Mouse (Mus musculus): ENCODE results near the gene Kif13a.

The Kif13a gene

DNA sequence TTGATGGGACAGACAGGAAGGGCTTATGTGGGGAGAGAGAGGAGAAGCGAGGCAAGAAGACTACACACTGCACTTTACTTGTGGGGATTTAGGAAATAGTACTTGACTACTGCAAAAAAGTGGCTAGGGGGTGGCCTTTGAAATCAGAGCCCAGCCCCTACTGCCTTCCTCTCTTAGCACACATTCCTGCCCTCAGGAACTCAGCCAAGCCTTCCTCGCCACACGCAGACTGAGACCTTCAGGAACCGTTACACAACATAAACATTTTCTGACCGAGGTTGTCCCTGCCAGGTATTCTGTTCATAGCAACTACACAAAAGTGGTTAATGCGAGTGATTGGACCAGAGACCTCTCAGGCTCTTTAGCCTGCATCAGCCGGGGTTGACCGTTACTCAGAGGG is 8.1 kb downstream of the Kif13a start:
- in situ Hi-C loops (cut with MboI): no loop called here

DNA sequence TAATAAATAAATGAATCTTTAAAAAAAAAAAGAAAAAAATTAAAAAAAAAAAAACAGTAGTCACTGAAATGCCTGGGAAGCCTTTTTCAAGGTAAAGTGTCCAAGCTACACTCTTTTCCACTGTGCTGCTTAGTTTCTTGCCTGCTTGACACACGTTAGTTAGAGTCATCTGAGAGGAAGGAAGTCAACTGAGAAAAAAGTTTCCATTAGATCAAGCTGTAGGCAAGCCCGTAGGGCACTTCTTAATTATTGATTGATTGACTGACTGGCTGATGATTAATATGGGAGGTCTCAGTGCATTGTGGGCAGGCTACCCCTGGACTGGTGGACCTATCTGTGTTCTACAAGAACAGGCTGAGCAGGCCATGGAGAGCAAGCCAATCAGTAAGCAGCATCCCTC is 9.9 kb downstream of the Kif13a start:
- in situ Hi-C loops (cut with MboI): no loop called here

DNA sequence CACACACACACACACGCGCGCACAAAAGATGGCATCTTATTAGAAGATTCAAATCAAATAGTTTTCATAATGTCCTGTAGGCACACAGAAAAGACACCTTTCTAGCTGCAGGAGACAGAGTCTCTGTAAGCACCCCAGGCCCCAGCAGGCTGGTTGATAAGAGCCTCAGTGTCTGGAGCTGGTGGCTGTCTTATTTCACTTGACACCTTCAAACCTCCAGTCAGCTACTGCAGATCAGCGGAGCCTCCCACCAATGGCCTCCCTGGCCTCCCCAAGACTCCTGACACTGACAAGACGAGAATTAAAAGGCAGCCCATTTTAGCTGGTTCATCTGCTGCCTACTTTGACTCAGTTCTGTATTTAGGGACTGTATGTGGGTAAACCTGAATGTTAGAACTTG is 11.2 kb downstream of the Kif13a start:
- in situ Hi-C loops (cut with MboI): no loop called here

DNA sequence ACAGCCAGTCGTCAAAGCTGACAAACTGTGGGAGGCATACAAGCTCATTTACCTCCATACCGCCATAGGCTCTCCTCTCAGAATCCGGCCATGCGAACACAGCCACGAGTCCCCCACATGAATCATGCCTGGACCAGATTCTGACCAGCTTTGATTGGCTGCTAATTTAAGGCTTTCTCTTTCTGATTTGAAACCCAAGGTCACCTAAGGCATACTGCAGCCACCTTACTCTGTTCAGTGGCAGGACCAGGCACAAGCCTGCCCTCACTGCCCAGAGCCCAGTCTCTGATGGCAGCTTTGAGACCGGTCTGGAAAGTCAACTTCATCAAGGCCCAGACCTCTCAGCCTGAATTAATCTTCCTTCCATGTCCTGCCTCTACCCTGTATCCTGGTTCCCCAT is 17.7 kb downstream of the Kif13a start:
- in situ Hi-C loops (cut with MboI): no loop called here

DNA sequence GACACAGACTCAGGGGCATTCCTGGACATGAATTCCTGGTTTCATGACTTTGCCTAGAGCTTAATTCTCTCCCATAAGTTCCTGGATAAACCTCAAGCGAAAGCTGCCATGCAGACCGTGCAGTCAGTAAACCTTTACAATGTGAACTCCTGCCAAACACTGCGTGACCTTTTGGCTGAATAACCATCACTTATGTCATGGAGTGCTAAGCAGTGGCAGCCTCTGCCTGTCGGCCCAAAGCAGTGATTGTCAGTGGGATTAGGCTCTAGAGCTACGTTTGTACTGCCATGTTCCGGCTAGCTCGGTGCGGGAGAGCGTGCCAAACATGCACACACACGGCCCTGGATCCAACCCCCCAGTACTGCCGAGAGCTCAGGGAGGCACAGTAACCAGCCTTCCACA is 18.6 kb downstream of the Kif13a start:
- in situ Hi-C loops (cut with MboI): no loop called here

DNA sequence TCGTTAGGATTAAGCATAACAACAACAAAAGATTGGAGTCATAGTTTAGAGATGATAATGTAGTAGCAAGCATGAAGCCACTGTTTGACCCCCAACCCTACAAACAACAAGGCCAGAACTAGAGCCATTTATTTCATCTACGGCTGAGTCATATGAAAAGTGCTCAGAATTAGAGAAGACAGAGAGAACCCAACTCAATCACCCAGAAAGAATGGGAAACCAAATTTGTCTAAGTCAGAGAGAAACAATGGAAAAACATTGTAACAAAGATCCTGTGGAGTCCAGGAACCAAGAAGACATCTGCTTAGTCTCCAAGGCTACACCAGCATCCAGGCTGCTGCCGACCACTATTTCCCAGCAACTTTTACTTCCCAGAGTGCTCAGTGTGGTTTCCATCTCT is 19.7 kb downstream of the Kif13a start:
- in situ Hi-C loops (cut with MboI): no loop called here

DNA sequence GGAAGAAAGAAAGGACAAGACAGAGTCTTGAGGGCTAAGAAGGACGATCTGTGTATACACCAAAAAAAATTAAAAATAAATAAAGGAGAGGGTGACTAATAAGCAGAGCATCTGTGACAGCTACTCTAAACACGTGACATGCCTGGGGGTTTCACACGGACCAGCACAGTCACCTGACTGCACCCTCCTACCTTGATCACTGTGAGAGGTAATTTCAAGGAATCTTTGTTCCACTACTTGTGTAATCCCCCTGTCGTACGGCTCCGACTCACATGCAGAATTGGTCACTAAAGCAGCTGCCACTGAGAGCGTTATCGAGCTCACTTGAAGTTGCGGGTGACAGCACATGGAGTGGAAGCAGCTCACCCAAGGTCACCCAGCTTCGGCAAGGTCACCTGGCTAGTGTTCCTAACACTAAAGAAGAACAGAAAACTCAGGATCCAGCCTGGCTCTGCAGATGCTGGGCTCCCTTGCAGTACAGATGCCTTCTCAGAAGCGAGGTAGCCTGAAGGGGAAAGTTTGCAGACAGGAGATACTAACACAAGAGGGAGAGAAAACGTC is 20.6 kb downstream of the Kif13a start:
- in situ Hi-C loops (cut with MboI): no loop called here

DNA sequence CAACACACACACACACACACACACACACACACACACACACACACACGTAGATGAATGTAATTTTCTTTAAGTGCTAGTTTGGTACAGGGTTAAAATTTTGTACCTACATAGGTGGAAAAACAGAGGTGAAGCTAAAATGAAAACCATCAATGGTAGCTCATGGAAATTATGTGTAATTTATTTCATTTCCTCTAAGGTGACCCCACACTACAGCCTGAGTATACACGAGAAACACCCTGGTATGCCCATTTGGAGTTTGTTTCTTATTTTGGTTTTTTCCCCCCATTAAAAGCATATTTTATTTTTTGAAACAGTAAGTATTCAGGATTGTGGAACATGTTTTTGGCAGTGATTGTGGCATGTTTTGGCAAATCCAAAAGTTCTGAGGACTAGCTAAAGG is 21.3 kb downstream of the Kif13a start:
- in situ Hi-C loops (cut with MboI): no loop called here

DNA sequence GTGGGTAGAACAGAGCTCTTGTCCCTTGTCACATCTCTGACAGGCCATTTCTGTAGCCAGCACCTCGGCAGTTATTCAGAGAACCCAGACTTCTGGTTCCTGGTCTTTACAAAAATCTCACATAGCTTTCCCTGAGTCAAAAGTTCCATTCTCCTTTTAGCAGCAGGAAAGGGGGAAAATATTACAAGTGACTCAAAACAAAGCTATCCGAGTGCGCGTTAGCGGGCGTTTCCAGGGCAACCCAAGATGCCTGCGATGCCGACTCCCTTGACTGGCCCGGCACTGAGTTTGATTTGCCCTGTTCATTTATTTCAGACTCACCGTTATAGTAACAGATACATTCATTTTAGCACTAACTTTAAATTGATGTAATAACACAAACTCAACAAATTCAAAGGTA is 21.8 kb downstream of the Kif13a start:
- in situ Hi-C loops (cut with MboI): no loop called here

DNA sequence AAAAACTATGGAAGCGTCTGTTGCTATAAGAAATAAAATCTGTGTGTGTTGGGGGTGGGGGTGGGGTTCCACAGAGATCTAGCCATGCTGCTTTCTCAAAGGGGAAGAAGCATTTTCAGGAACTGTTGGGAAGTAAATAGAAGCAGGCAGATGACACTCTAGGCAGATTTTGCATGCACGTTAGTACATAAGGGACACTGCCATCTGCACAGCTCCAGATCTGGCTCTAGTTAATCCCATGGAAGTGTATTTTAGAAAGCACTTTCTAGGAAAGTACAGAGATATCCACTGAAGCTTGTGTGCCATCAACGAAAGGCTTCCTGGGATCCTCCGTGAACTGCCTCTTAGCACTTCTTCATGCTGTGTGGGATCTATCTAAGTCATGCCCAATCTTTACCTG is 22.6 kb downstream of the Kif13a start:
- in situ Hi-C loops (cut with MboI): no loop called here

DNA sequence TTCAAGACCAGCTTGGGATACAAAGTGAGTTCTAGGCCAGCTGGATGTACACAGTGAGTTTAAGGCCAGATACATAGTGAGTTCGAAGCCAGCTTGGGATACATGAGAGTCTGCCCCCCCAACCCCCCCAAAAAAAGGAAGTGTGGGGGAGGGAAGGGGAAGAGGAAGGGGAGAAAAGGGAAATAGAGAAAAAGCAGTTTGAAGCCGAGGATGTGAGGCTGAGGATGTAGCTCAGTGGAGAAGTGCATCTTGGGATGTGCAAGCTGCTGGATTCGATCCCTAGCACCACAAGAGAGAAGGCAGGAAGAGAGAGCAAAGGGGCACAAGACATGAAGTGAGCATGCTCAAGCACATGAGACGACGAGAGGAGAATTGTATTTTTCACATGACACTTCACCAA is 23.7 kb downstream of the Kif13a start:
- in situ Hi-C loops (cut with MboI): no loop called here

DNA sequence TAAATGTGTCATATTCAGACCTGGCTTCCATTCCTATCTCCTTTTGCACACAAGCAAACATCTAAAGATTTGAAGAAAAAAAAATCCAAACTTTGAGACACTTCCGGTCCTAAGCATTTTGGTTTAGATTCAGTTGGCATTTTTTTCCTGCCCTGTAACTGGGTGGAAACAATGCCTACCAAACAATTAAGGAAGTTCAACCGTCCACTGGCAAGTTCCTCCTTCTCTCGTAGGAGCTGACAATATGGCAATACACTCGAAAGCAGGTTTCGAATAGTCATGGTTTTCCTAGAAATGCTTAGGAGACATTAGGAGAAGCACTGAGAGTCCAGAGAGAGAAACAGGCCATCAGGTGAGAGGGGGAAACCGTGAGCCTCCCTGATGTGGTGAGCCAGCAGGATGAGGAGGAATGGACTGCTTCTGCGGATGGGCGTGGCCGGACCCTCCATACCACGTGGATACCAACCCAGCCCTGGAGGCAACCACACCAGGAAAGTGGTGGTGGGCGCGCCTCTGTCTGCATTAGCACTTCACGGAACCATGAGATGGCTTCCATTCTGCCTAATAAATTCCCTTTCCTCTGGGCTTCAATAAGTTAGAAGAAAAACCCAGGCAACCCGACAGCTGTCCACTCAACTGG is 24.6 kb downstream of the Kif13a start:
- in situ Hi-C loops (cut with MboI): no loop called here

DNA sequence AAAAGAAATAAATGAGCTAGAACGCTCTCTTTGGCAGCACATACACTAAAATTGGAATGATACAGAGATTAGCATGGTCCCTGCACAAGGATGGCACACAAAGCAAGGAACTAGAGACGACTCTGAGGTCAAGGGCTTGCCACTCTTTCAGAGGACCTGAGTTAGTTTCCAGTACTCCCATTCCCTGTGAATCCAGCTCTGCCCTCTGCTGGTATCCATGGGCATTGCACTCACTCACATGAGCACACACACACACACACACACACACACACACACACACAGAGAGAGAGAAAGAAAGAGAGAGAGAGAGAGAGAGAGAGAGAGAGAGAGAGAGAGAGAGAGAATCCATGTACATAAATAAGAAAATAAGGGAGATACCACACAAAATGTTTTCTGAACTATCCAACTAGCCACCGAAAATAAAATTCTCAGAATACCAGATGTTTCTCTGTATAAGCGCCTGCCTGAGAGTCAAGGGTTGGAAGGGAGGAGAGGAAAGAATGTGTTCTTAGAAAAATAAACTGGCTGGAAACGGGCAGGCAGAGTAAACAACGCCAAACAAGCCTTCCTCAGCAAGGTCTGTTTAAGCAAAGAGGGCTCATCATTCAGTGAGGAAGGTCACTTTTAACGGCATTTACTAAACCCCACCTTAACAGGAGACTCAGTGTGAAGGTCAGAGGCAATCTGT is 27.0 kb downstream of the Kif13a start:
- in situ Hi-C loops (cut with MboI): no loop called here

DNA sequence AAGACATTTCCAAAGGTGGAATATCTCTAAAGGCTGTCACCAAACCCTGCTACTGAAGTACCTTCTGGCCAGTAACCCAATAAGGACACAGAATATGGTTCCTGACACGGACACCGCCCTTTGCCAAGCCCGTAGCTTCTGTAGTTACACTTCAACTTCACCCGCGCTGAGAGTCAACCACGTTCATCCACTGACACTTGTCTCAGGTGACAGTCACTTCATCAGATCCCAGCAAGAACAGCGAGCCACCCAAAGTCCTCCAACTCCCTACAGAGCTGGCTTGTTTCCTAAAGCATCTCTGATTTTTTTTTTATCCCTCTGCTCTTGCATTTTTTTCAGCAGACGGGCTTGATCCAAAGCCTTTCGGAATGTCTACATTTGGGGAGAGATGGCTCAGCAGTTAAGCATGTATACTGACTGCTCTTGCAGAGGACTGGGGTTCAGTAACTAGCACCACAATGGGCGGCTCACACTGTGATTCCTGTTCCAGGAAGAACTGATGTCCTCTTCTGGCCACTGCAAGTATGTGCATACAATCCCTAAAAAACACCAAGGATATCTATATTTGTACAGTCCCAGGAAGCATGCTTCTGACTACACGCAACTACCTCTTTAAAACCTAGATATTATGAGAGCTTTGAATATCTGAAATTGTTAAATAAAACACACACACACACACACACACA is 28.7 kb downstream of the Kif13a start:
- in situ Hi-C loops (cut with MboI): no loop called here

DNA sequence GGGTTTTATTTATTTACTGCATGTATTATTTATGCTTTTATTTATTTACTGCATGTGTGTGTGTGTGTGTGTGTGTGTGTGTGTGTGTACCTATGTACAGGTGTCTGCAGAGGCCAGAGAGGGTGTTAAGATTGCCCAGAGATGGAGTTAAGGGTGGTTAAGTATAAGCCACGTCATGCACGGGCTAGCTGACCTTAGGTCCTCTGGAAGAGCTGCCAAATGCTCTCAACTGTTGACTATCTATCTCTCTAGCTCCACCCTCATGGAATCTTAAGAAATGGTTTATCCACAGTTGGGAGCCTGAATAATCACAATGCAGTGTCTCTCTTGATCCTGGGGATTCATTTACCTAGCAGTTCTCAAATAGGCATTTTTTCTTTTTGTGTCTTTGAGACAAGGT is 30.8 kb downstream of the Kif13a start:
- in situ Hi-C loops (cut with MboI): no loop called here

DNA sequence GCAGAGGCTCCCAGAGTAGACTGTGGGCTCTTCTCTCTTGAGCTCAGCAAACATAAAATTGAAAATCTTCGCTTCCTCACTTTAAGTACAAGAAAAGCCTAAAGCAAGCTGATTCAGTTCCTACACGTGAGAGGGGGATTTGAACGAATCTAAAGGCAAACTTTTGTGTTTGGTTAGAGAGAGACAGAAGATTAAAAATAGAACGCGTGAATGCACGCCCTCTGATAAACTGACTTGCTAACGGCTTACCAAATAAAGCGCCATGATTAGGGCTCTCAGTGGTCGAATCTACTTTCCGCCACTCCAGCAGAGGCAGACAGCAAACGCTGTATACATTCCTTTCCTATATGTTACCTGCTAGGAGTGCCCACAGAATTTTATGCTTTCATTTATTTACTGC is 31.3 kb downstream of the Kif13a start:
- in situ Hi-C loops (cut with MboI): no loop called here

DNA sequence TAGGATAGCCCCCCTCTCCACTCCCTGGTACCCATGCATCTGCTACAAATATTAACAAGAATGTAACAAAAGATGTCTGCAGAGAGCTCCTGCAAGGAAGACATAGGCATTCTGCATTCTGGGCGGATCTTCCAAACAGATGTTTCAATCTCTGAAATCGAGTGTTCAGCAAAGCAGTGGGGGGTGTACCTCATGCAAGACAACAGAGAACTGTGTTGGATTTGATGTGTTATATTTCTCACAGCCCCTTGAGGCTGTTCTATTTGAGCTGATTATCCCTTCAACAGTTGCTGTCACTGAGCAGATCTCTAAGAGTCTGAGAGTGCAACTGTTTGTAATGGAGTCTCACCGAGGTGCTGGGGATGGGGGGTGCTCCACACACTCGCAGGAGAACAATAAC is 37.3 kb downstream of the Kif13a start:
- in situ Hi-C loops (cut with MboI): no loop called here

DNA sequence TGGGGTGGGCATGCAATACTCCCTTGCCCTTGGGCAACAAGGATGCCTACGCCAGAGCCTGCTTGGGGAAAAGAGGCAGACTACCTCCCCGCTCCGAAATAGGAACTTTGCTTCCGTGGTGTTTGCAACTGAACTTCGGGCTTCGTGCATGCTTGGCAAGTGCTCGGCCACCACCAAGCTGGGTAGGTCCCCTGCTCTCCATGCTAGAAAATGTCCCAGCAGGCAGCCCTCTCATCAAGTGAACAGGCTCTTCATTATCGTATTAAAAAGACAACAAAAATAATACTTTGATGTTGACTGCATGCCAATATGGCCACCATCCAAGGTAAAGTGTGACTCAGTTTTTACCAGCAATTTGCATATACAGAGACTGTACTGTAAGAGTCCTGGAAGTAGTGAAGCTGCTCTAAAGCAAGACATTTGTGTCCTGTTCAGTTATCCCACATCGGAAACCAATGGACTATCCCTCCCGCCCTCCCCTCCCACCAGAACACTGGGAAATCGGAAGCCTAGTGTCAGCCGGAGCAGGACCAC is 41.5 kb downstream of the Kif13a start:
- in situ Hi-C loops (cut with MboI): no loop called here

DNA sequence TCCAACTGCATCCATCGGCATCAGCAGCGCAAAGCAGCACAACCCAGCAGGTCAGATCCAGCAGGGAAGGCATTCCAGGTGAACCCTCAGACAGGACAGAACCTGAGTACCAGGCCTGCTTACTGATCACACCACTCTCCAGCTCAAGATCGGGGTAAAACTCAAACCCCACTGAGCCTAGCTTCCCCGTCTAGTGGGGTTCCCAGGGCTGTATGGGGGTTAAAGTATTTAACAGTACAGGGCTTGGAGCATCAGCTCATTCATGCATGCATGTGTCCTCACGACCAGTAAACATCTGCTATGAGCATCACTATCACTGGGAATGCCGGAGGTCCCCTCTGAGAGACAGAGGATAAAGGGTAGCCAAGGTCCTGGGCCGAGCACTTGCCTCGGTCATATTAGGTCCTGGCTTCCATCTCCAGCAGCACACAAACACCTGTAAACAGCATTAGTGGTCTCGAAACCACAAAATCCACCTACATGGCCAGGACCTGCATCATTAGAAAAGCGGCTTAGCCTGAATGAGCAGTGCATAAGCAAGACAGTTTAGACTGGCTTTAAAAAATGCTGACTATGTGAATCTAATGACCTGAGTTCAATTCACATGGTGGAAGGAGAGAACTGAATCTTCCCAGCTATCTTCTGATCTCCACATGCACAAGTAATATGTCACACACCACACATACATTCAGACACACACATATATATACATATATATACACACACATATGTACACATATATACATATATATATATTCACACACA is 43.0 kb downstream of the Kif13a start:
- in situ Hi-C loops (cut with MboI): no loop called here

DNA sequence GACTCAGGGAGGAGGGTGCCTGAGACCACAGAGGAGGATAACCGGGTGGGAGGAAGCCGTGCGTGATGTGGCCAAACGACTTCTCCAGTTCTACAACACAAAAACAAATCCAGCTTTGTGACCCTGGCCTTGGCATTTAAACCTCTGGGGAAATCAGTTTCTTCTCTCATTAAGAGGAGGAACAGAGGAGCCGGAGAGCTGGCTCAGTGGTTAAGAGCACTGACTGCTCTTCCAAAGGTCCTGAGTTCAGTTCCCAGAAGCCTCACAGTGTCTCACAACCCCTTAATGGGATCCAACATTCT is 44.0 kb downstream of the Kif13a start:
- in situ Hi-C loops (cut with MboI): no loop called here

DNA sequence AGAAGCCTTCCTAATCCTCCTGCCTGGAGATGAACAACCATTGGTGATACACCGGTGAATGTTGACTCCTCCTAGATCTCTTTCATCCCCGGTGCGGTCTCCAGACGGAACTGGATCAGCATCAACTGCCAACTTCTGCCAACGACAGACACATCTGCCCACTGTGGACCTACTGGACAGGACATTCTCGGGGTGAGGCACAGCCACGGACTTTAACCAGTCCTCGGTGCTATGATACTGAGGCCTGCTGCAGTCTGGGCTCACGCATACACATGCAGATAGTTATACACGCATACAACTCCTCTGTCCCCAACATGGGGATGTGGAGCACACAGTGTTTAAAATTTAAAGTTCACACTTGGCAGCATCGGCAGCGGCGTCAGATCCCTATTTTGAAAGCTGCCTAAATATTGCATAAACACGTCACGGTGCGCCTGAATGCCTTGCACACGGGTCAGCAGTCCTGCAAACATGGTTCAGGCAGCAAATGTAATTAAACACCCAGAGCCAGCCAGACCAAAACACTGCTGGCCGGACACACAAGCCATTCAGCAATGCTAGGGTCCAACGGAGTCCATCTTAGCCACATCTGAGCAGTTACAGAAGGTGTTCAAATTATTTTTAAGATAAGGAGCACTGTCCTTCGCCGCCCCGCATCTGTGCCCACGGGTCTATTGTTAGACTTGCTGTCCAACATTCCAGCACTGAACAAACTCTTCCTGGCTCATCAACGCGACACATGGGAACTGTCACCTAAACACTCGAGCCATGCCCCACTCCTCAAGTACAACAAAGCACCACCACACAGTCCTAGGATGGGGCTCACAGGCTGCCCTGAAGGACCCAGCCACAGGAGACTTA is 44.5 kb downstream of the Kif13a start:
- in situ Hi-C loops (cut with MboI): no loop called here

All from mature B cell (primary cell).